Mouse (Mus musculus) right cerebral cortex, postnatal 10 days (tissue): Measurements from ENCODE around the gene Map3k5.
"Not testable (repeated sequence)": the region's sequence is repeated elsewhere in the genome, so short reads cannot be mapped to it uniquely, and the experiment has no call there.

Experiments used
- DNase-seq, 2 experiments: peaks; one replicate each; pipeline ENCODE4 v3.0.0; 2021; ENCODE audit warnings: low spot score in 2 of 2

Map3k5 gene

DNA sequence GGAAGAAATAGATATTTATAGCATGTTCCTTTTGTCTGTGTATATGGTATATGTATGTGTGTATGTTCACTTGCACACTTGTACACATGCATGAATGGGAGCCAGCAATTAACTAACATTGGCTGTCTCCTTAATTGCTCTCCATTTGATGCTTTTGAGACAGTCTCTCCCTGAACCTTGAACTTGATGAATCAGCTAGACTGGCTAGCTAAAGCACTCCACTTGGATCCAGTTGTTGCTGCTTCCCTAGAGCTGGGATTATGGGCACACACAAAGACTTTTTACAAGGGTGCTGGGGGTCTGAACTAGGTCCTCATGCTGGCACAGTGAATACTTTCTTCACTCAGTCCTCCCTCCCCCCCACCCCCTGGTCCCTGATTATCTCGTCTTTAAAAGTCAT is 28.9 kb downstream of the Map3k5 start:
- DNase-seq: no peak

- DNase-seq: no peak
Measured at GRCm38 (mm10) chr10:19964105-19964504, 29.8 kb downstream of the Map3k5 start.

- DNase-seq: no peak
Measured at GRCm38 (mm10) chr10:19966597-19966996, 32.3 kb downstream of the Map3k5 start.

DNA sequence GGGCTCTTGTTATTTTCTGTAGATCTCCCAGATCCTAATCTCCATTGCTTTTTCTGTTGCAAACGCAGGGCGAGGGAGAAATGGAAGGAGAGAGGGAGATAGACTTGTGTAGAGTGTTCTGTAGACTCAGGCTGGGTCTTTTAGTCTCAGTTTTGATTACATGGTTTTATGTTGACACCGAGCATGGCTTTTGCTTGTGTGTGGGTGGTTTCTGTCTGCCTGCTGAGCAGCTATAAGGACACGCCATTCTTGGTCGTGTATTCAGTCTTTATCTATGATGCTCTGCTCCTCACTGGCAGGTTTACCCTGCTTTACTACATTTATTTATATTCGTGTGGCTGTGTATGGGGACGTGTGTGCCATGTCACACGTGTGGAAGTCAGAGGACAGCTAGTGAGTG is 34.2 kb downstream of the Map3k5 start:
- DNase-seq: no peak

DNA sequence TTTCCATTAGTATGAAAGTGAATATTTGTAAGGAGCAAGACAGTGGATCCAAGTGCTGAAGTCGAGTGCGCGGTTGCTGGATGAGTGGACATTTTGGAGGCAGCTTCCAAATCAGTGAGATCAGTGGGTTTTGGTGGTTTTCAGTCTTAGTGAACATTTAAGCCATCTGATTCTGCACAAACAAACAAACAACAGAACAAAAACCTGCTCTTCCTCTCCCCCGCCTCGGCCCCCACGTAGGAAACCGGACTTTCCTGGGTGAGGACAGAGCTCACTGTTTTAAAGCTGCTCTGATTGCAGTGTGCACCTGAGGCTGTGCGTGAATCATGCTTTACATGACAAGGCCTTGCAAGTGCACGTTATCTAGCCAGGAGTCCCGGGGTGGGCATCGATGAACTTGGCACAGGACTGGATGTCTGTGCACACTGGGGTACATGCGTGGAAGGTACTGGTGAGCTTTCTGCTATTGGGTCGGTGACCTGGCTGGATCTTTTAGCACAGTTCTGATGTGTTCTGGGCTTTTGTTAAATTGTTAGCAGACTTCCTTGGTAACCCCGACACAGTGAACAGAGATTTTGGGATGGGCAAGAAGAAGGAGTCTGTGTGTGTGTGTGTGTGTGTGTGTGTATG is 35.7 kb downstream of the Map3k5 start:
- no peak for DNase-seq

DNA sequence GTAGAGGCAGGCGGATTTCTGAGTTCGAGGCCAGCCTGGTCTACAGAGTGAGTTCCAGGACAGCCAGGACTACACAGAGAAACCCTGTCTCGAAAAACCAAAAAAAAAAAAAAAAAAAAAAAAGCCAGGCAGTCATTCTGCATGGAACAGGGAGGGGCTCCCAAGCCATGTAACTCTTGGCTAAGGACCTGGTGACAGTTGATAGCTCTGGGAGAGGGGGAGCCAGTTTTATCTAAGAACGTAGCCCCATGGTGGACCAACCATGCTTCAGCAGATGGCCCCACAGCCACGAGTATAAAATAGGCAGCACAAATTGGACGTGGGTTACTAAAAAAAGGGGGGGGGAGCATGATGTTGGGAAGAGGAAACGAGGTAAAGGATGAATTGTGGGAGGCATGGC is 37.2 kb downstream of the Map3k5 start:
- DNase-seq: not testable (repeated sequence)

DNA sequence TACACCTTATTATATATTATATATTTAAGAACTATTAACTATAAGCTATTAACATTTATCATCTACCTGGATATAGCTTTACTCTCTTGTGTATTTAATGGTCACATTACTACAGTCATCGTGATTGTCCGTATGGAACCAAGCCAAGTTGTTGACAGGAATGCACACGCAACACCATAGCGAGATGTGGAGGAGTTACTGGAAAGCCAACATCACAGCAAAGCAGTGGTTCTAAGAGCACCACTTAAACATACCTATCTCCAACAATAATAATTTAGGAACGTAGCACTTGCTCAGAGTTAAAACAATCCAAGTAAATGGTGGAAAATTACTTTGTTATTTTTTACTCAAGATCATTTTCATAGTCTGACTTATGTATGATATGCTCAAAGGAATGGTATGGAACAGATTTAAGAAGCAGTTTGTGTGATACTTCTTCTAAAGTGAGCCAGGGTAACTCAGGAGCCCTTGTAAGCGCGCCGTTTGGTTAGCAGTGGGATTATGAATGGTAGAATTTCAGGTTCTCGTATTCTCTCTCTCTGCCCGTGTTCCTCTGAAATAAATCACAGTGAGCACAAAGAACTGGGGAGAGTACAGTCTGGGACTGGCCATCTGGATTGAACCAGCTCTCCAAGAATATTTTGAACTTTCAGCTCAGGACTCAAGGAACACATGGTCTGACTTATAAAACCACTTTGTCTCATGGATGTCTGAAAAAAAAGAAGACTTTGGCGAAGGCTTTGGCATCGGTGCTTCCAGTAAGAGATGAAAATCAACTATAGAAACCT is 39.2 kb downstream of the Map3k5 start:
- DNase-seq: no peak

DNA sequence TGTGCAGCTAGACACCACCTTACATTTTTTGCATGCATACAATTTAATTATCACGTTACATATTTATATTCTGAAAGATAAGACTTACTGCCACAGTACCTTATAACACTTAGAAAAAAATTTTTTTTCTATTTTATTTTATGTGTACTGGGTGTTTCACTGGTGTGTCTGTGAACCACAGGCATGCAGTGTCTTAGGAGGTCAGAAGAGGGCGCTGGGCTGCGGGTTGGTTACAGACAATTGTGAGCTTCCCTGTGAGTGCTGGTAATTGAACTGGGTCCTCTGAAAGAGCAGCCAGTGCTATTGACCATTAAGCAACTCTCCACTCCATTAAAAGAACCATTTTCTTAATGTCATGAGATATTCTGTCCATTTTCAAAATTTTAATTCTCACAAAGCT is 43.3 kb downstream of the Map3k5 start:
- DNase-seq: no peak

- no peak for DNase-seq
Measured at GRCm38 (mm10) chr10:19978662-19979199, 44.5 kb downstream of the Map3k5 start.

GRCm38 (mm10) chr10:19987736-19988135 is 53.5 kb downstream of the Map3k5 start:
- DNase-seq: peak; percentile 43 to 56

- DNase-seq: no peak
Measured at GRCm38 (mm10) chr10:19989986-19990385, 55.7 kb downstream of the Map3k5 start.

DNA sequence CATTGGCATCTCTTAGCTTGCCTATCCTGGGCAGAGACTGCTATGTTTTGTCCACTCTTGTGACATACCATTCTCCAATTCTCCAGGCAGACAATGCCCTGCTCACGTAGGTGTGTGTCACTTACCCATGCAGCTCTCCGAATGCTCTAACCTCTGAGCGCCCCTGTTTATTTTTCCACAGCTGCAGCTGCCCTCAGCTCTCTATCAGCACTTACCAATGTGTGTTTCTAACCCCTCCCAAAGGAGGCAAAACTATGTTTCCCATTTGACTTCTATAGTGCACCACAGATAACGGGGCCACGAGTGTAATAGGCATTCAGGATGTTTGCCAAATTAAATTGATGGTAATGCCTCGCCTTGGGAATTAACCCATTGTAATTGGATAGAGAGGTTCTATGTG is 56.4 kb downstream of the Map3k5 start:
- no peak for DNase-seq

DNA sequence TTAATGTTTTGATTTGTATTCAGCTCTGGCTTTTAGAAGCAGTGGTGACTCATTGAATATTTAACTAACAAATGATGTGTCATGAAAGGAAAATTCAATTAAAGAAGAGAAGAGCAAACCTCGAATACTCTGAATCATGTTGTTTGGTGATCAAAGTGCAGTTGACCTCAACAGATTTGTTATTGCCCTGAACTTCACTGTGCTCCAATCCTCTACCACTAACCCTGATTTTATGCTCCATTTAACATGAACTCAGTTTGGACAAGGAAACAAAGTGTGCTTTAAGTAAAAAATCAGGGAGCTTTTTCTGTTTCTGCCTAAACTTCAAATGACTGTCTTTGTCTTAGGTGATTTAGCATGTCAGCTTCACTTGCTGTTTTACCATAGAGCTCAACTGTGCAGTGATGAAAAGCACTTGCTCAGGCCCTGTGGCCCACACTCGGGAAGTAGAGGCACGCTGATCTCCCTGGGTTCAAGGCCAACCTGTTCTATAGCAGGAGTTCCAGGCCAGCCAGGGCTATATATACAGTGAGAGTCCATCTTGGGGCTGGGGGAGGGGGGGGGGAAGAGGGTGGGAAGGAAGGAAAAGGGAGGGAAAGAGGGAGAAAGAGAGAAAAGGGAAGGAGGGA is 57.1 kb downstream of the Map3k5 start:
- DNase-seq: no peak

- no peak for DNase-seq
Measured at GRCm38 (mm10) chr10:19991866-19992252, 57.6 kb downstream of the Map3k5 start.

GRCm38 (mm10) chr10:19994469-19995450 is 60.5 kb downstream of the Map3k5 start:
- DNase-seq: no peak

- no peak for DNase-seq
Measured at GRCm38 (mm10) chr10:19996151-19996550, 61.9 kb downstream of the Map3k5 start.

DNA sequence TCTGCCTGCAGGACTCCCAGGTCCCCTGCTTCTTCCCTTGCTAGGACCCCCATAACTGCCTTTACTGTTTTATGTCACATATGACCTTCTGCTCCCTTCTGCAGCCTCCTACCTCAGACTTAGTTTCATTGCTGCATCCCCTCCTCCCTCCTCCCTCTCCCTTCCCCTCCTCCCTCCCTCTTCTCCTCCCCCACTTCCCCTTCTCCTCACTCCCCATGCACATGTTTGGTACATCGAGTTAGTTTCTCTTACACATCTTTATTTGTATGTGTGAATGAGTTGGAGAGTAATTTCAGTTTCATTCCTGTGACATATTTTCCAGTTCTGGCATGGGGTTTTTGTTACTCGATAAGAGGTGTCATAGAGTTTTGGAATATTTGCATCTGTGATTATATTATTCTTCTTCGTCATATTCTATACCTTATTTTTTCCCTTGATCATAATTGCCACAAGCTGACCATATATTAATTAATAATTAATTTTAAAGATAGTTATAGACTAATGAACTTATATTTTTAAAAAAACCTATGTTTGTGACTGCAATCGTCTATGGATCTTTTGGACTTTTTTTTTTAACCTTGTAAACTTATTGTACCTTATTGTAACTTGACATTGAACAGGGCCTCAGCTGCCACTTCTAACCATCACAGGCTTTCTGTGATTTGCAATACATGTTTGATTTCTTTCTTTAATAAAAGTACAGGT is 65.6 kb downstream of the Map3k5 start:
- DNase-seq: no peak

DNA sequence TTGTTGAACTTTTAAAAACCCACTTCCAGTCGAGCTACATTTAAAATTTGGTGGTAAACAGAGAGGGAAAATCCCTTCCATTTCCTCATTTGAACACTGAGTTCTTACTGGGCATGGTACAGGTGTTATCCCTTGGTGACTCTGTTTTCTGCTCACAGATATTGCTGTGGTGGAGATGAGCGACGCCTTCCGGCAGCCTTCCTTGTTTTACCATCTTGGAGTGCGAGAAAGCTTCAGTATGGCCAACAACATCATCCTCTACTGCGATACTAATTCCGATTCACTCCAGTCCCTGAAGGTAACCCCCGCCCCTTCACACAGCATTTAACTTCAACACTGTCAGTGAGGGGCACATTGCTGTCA is 66.1 kb downstream of the Map3k5 start:
- DNase-seq: no peak

- no peak for DNase-seq
Measured at GRCm38 (mm10) chr10:20001990-20002389, 67.7 kb downstream of the Map3k5 start.

DNA sequence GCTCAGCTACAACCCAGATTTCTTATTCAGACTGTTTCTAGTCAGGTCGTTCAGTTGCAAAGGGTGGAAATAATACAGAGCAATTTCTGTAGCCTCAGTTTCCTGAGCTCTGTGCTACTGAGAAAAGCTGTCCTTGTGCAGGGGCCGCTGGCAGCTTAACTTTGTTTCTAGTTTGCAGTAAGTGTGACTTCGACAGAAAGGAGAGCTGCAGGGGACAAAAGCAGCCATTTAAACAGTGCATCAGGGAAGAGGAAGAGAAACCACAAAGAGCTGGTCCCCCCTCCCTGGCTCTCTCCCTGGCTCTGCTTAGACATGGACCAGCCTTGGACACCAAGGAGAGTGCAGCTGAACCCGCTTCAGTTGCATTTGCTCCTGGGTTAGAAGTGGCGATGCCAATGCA is 68.7 kb downstream of the Map3k5 start:
- no peak for DNase-seq

GRCm38 (mm10) chr10:20004786-20005185 is 70.5 kb downstream of the Map3k5 start:
- no peak for DNase-seq
